Mouse (Mus musculus): ENCODE results near the gene Troap.

The Troap gene

GRCm38 (mm10) chr15:99074019-99074599, at the start of gene Troap:
Troap (plus strand) TSS chr15:99074575.
- DNase-seq (ENCODE audit: low spot score in 2 of 2), result no peak

- DNase-seq (ENCODE audit: low spot score in 2 of 2), result peak; percentile 62 to 82
Observed at GRCm38 (mm10) chr15:99024668-99025314, 49.6 kb upstream of the Troap start.

GRCm38 (mm10) chr15:99025414-99025813, 49.0 kb upstream of the Troap start:
- DNase-seq (ENCODE audit: low spot score in 2 of 2), result no peak

DNA sequence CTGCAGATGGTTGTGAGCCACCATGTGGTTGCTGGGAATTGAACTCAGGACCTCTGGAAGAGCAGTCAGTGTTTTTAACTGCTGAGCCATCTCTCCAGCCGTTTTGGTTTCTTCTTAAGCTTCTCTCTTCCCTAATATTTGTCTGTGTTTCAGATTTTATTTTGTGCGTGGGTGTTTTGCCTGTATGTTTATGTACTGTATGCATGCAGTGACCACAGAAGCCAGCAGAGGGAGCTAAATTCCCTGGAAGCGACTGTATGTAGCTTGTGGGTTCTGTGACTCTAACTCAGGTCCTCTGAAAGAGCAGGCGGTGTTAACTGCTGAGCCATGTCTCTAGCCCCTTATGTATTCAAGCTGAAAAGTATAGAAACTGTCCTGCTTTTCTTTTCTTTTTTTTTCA, 48.1 kb upstream of the Troap start:
- DNase-seq (ENCODE audit: low spot score in 2 of 2), result peak in 1 of 2 experiments; percentile 38

DNA sequence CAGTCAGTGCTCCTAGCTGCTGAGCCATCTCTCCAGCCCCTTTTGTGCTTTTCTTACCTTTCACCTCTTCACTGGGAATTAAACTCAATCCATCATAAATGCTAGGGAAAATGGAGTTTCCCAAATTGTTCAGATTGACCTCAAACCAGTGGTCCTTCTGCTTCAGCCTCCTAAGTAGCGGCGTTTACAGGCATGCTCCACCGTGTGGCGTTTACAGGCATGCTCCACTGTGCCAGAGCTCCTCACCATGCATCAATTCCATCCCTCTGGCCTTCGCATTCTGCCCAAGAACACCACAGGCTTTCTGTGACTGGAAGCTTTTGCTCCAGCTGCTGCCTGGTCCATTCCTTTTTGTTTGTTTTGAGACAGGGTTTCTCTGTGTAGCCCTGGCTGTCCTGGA, 47.3 kb upstream of the Troap start:
- DNase-seq (ENCODE audit: low spot score in 2 of 2), result no peak

DNA sequence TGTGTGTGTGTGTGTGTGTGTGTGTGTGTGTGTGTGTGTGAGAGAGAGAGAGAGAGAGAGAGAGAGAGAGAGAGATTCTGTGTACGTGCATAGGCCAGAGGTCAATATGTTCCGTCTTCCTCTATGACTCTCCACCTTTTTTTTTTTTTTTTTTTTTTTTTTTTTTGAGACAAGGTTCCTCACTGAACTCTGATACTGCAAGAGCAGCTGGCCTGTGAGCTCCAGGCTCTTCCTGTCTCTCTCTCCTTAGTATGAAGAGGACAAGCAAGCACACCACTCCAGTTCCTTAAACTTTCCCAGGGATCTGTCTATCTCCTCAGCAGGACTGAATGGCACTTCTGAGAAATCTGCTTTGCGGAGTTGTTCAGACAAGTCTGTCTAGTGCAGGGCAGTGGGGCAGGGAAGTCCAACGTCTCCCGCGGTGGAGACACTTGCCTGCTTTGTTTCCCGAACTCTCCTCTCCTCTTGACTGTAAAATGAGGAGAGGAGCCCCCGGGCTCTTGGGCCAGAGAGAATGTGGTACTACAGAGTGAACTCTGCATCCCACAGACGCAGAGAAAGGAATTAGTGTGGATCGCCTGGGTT, 45.4 kb upstream of the Troap start:
- DNase-seq (ENCODE audit: low spot score in 2 of 2), result no peak

DNA sequence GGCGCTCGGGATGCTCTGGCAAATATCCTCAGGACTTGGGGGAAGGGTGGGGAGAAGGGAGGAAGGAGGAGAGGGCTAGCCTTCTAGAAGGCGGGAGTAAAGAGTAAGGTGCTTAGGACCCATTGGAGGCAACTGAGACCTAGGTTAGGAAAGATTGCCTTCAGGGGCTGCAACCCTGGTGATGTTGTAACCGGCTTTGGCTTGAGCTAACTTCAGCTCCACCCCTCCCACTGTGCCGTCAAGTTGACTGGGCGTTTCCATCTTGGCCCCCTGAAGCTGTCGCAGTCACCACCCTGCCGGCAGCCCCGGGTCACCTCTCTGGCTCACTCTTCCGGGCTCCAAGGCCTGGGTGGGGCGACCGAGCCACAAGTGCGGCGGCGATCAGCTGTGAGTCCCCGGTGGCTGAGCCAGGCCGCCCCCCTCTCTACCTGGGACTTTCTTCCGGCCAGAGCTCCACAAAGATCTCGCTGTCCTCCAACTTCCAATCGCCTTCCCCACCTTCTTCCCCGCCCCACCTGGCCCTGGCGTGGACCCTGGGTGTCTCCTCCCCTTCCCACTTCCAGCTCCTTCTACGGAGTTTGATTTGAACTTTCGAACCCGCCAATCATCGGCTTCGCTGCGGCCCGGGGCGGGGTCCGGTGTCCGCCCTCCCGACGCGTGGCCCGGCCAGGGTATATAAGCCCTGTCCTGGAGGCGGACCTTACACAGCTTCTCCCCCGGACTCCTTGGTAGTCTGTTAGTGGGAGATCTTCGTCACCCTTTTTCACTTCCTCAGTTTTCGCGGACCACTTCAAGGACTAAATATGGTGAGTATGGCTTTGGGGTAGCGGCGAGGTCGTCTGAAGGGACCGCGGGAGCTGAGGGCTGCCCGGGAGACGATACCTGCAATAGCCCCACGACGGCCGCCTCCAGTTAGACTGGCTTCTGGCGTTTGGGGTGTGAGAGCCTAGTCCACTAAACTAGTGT, 44.5 kb upstream of the Troap start, which contains the start of gene Tuba1c:
Tuba1c (plus strand) TSS at position 273 of the 966 bp plus-strand sequence.
- DNase-seq (ENCODE audit: low spot score in 2 of 2), result peak; percentile 58 to 65

GRCm38 (mm10) chr15:99030585-99031387, 43.6 kb upstream of the Troap start:
- DNase-seq (ENCODE audit: low spot score in 2 of 2), result no peak

DNA sequence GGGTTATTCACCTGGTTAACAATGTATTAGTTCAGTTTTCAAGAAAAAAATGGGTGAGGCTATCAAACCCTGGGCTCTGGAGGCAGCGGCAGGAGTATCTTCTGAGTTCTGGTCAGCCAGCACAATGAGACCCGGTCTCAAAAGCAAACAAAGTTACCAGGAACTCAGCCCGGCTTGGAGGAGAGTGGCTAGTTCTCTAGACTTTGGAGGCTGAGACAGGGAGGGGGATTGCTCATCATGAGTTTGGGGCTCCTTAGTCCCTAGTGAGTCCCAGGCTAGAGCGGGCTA, 43.0 kb upstream of the Troap start:
- no peak for DNase-seq (ENCODE audit: low spot score in 2 of 2)

DNA sequence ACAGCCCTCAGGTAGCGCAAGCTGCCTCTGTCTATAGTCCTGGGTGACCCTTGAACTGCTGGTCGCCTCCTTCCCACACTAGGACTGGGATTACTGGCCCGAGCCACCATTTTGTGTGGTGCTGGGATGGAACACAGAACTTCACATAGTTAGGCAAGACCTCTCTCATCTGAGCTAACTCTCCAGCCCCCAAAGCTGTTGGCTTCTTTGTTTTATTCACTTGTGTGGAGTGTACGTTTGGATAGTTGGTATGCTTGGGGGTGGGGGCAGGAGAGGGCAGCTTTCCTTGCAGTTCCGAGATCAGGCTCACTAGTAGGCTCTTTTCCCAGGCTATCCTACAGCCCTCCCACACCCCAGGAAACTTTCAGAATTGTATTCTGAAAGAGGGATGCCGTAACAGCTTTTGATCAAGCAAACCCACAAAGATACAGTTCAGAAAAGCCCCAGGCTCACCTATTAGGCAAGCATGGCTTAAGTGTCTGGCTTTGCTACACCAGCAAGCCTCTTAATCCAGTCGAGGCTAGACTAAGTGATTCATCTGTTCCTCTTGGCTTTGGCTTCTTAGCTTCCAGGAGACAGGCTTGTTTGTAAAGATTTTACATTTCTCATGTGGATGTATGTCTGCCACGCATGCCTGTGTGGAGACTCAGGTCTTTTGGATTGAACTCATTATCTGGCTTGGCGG, 42.2 kb upstream of the Troap start:
- no peak for DNase-seq (ENCODE audit: low spot score in 2 of 2)

- DNase-seq (ENCODE audit: low spot score in 2 of 2), result no peak
Observed at GRCm38 (mm10) chr15:99032726-99033250, 41.6 kb upstream of the Troap start.

GRCm38 (mm10) chr15:99033498-99034270, 40.7 kb upstream of the Troap start:
- no peak for DNase-seq (ENCODE audit: low spot score in 2 of 2)

GRCm38 (mm10) chr15:99035431-99035830, 38.9 kb upstream of the Troap start:
- no peak for DNase-seq (ENCODE audit: low spot score in 2 of 2)

DNA sequence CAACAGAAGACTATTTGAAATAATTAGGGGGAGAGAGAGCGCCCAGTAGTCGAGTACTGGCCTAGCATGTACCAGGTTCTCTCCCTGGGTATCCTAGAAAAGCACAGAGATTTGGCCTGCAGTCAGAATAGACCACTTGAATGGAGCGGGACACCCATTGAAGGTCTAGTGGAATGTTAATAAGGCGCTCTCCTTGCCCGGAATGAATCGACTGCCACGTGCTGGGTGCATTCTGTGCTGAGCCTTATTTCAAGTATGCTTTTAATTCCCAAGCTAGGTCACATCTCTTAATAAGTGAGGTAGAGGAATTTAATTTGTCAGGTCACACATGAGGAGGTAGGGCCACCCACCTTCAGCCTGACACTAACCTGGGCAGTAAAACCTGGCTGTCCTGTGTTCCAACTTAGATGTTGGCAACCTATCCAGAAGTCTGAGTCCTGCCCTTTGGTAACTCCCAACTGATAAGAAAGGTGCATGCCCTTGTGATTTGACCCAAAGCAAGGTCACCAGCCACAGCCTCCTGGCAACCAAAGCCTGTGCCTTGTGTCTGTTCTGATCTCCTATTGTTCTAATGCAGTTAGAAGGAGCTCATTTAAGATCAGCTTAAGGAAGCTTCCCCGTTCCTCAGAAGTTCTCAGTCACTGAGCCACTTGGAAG, 38.0 kb upstream of the Troap start:
- no peak for DNase-seq (ENCODE audit: low spot score in 2 of 2)

GRCm38 (mm10) chr15:99038025-99038424, 36.4 kb upstream of the Troap start:
- DNase-seq (ENCODE audit: low spot score in 2 of 2), result no peak

DNA sequence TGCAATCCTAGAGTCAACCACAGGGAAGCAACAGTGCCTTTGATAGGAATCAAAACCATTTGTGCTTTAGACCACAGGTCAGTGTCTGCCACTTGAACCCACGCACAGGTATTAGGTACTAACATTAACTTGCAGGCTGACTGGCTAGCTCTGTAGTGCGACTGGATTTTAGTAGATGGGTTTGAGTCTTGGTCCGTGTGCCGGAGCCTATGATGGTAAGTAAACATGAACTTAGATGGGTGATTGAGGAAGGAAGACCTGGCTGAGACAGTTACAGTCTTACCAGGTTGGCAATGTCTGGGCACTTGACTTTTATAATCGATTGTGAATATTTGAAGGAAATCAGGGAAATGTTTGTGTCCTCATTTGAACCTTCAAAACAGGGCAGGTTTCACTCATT, 35.6 kb upstream of the Troap start:
- no peak for DNase-seq (ENCODE audit: low spot score in 2 of 2)

GRCm38 (mm10) chr15:99039306-99039705, 35.1 kb upstream of the Troap start:
- no peak for DNase-seq (ENCODE audit: low spot score in 2 of 2)

DNA sequence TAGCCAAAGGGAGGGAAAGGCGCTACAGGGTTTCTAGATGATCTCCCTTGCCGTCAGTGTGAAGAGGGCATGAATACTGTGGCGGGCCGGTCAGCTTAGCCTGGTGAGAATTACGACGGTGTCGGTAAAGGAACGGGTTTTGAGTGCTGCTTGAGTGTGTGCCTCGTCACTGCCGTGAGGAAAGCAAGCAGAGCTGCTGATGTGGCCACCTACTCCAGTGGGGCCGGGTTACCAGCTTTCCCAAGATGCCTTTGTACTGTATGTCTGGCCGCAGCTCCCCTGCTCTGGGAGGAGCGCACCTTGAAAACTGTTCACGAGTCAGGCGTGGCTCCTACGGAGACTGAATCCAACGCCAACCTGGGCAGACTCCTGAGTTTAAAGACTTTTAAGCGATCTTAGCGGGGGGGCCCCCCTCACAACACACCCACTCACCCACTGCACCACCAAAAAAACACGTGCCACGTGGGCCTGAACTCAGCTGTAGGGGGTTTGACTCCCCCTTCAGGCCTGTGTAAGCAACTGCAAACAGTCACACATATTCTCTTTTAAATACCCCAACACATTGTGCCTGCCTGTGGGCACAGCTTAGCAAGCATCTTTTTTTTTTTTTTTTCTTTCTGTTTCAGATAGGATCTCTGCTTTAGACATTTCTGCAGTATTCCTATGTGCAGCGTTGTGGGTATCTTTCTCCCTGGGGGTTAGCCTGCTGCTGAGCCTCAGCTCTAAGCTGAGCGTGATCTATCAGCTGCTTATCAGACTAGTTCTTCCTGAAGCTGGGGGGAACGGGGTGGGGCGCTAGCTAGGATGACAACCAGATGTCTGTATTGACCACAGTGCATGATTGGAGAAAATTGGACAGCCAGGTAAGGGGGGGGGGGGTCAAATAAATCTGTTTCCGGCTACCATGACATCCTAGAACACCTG, 34.1 kb upstream of the Troap start:
- no peak for DNase-seq (ENCODE audit: low spot score in 2 of 2)

Data from cerebellum, postnatal 4 days (tissue).